Mouse (Mus musculus) cerebellum, adult 18-20 months (tissue): ENCODE results near the gene Nepro.

ENCODE experiments used
- DNase-seq, 2 experiments: peaks; one replicate each; pipeline ENCODE4 v3.0.0; 2021

Gene Nepro

DNA sequence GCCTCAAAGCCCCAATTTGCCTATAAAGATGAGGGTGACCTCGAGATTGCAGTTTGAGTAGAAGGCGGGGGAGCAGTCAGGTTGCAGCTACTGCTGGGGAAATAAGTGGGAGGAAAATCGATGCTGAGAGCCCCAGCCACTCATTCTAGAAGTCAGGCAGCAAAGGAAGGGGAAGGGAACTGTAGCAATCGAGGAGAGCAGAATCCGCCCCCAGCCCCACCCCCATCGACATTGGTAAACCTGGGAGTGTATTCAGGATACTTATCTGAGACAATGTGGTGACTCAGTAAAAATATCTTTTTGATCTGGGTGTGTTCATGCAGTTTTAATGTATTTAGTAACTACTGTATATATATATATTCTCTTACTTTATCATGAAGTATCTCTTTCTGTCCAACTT is 48.5 kb downstream of the Nepro start:
- no peak for DNase-seq

- DNase-seq: no peak
Observed at GRCm38 (mm10) chr16:44773673-44774072, 49.6 kb downstream of the Nepro start.

- DNase-seq: no peak
Observed at GRCm38 (mm10) chr16:44774201-44774600, 50.1 kb downstream of the Nepro start.

DNA sequence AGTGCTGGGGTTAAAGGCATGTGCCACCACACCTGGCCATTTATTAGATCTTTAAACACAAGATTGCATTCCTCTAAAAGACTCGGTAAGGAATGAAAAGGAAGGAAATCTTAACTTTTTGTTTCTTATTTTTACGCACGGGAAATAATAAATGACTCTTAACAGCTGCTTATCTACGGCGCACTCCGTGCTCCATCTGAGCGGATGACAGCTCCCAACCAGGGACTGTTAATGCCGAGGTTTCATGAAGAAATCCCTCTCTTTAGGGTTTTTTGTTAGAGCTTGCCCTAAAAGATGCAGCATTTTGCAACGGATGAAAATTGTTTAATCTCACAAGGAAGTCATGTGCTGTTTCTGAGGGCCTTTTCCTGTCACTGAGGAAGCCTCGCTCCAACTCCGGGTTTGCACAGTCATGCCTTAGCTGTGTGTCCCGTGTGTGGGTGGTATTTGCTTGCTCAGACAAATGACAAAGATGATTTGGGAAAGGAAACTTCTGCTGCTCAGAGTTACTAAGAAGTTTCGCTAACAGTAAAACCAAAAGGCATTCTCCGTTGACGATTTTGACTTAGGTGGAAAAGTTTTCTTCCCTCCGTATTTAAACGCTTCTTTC is 54.5 kb downstream of the Nepro start:
- DNase-seq: no peak

- no peak for DNase-seq
Observed at GRCm38 (mm10) chr16:44779494-44779893, 55.4 kb downstream of the Nepro start.

GRCm38 (mm10) chr16:44780751-44781150 is 56.6 kb downstream of the Nepro start:
- no peak for DNase-seq
